Mouse (Mus musculus) hindbrain, embryonic 12.5 days (tissue): ENCODE results near the gene Atp6v0a2. TPM values are rescaled to one million over a fixed set of nuclear protein-coding genes. Genes with fewer than 3 reads are reported as not detected.

Experiments
- ATAC-seq: fragments of 200-750 bp; cut with Nextera tagmentation; 2 replicates; pipeline ENCODE4 v1.8.0; 2017; ENCODE audit warnings: moderate TSS enrichment; ENCODE audit not compliant: low FRiP score
- H3K27ac ChIP-seq: fragments of 300-500 bp; sonication (generic); 2 replicates; pipeline ENCODE4 v1.5.1; 2016; ENCODE audit warnings: mild to moderate bottlenecking
- H3K27me3 ChIP-seq: fragments of 300-500 bp; sonication (generic); 2 replicates; pipeline ENCODE4 v1.6.1; 2016; ENCODE audit warnings: mild to moderate bottlenecking
- H3K36me3 ChIP-seq: fragments of 300-500 bp; sonication (generic); 2 replicates; pipeline ENCODE4 v1.6.1; 2016; ENCODE audit warnings: mild to moderate bottlenecking
- H3K4me1 ChIP-seq: fragments of 300-500 bp; sonication (generic); 2 replicates; pipeline ENCODE4 v1.6.1; 2016
- H3K4me2 ChIP-seq: fragments of 300-500 bp; sonication (generic); replicated peaks from 2 replicates; pipeline ENCODE4 v1.6.1; 2016; ENCODE audit warnings: mild to moderate bottlenecking
- H3K4me3 ChIP-seq: fragments of 300-500 bp; sonication (generic); 2 replicates; pipeline ENCODE4 v1.5.1; 2016; ENCODE audit warnings: mild to moderate bottlenecking
- H3K9ac ChIP-seq: fragments of 300-500 bp; sonication (generic); 2 replicates; pipeline ENCODE4 v1.6.1; 2016; ENCODE audit warnings: mild to moderate bottlenecking, moderate library complexity
- H3K9me3 ChIP-seq: fragments of 300-500 bp; sonication (generic); replicated peaks from 2 replicates; pipeline ENCODE4 v1.6.1; 2016; ENCODE audit warnings: mild to moderate bottlenecking
- WGBS: fragments of 180-500 bp; shearing (Covaris S2); methylation state at CpG from one replicate; pipeline ENCODE4 v1.1.7; 2016; 5-methylcytosine and 5-hydroxymethylcytosine counted together
- polyA plus RNA-seq: library from polyadenylated mRNA; unstranded; fragments of >200 nt; fragmentation: Nextera tagmentation; extraction: Ambion mirVana; gene quantifications from 2 replicates; pipeline ENCODE4 v1.2.1, GENCODE M21; 2016

Atp6v0a2 gene
- polyA plus RNA-seq, 1 experiment from 2014 or later, result 54.5 TPM

- peaks cover 80% of the 10 kb centered on the region for H3K36me3 ChIP-seq
- H3K4me2 ChIP-seq, result no peak overlapping the region
- no peaks in the 10 kb centered on the region for H3K4me1 ChIP-seq
- no peak overlapping the region for H3K27ac ChIP-seq
- H3K27me3 ChIP-seq, result no peaks in the 10 kb centered on the region
- no peak overlapping the region for H3K9ac ChIP-seq
- no peak for ATAC-seq
- H3K4me3 ChIP-seq, result no peak overlapping the region
- WGBS, result 94% methylated on average over 5 of the region's 5 CpGs
- no peaks in the 10 kb centered on the region for H3K9me3 ChIP-seq
Measured at GRCm38 (mm10) chr5:124713741-124714140, 85.4 kb downstream of the Atp6v0a2 start.

- Histone ChIP-seq H3K4me2 (no peak overlapping the region), H3K4me3 (no peak overlapping the region), H3K36me3 (peaks cover 94% of the 10 kb centered on the region), H3K27me3 (no peaks in the 10 kb centered on the region), H3K9ac (no peak overlapping the region), H3K27ac (no peak overlapping the region), H3K9me3 (no peaks in the 10 kb centered on the region), H3K4me1 (no peaks in the 10 kb centered on the region)
- ATAC-seq, result no peak
- 92% methylated on average over 8 of the region's 8 CpGs for WGBS
Measured at GRCm38 (mm10) chr5:124715135-124715534, 86.8 kb downstream of the Atp6v0a2 start.

- no peak for ATAC-seq
Measured at GRCm38 (mm10) chr5:124717969-124718368, 89.6 kb downstream of the Atp6v0a2 start.

GRCm38 (mm10) chr5:124718396-124718795 lies 90.0 kb downstream of the Atp6v0a2 start:
- Histone ChIP-seq H3K27me3 (no peaks in the 10 kb centered on the region), H3K4me1 (no peaks in the 10 kb centered on the region), H3K4me2 (no peak overlapping the region), H3K36me3 (peaks cover 94% of the 10 kb centered on the region), H3K9ac (no peak overlapping the region), H3K4me3 (no peak overlapping the region), H3K9me3 (no peaks in the 10 kb centered on the region), H3K27ac (no peak overlapping the region)
- WGBS, result 91% methylated on average over 7 of the region's 7 CpGs
- no peak for ATAC-seq

More at GRCm38 (mm10) chr5:124717969-124718368, 89.6 kb downstream of the Atp6v0a2 start:
- Histone ChIP-seq H3K27ac (no peak overlapping the region), H3K4me1 (no peaks in the 10 kb centered on the region), H3K9ac (no peak overlapping the region), H3K4me2 (no peak overlapping the region), H3K9me3 (no peaks in the 10 kb centered on the region), H3K36me3 (peaks cover 94% of the 10 kb centered on the region), H3K4me3 (no peak overlapping the region), H3K27me3 (no peaks in the 10 kb centered on the region)
- 96% methylated on average over 11 of the region's 11 CpGs for WGBS

GRCm38 (mm10) chr5:124723125-124723524 lies 94.7 kb downstream of the Atp6v0a2 start:
- Histone ChIP-seq H3K27ac (no peak overlapping the region), H3K36me3 (peaks cover 58% of the 10 kb centered on the region), H3K27me3 (peaks cover 4% of the 10 kb centered on the region; the same call in 1 of the 2 replicates), H3K4me1 (peaks cover 8% of the 10 kb centered on the region), H3K4me3 (no peak overlapping the region), H3K9ac (no peak overlapping the region), H3K4me2 (no peak overlapping the region), H3K9me3 (no peaks in the 10 kb centered on the region)
- no peak for ATAC-seq
- 96% methylated on average over 6 of the region's 6 CpGs for WGBS

- H3K36me3 ChIP-seq, result peaks cover 39% of the 10 kb centered on the region
- no peak within 1 kb of the TSS for H3K4me3 ChIP-seq
- ATAC-seq, result peak; percentile 54; the same call in 1 of the 2 replicates
- 9% methylated on average over 29 of the region's 29 CpGs for whole genome bisulfite sequencing
- peak within 1 kb of the TSS; percentile 24 for H3K4me2 ChIP-seq
- H3K27me3 ChIP-seq, result peaks cover 4% of the 10 kb centered on the region; the same call in 1 of the 2 replicates
- H3K4me1 ChIP-seq, result peaks cover 12% of the 10 kb centered on the region
- peak within 1 kb of the TSS; percentile 14; the same call in 1 of the 2 replicates for H3K9ac ChIP-seq
- H3K9me3 ChIP-seq, result no peaks in the 10 kb centered on the region
- H3K27ac ChIP-seq, result no peak within 1 kb of the TSS
Measured at GRCm38 (mm10) chr5:124724997-124725396, 96.6 kb downstream of the Atp6v0a2 start, which contains the start of gene Dnah10. Gene Dnah10 (plus strand): TSS chr5:124725085.

- WGBS, result 16% methylated on average over 21 of the region's 21 CpGs
- no peak overlapping the region for H3K9ac ChIP-seq
- no peaks in the 10 kb centered on the region for H3K9me3 ChIP-seq
- no peaks in the 10 kb centered on the region for H3K36me3 ChIP-seq
- peak overlapping the region; percentile 22 for H3K4me3 ChIP-seq
- peak overlapping the region; percentile 45 for H3K4me2 ChIP-seq
- peaks cover 4% of the 10 kb centered on the region; the same call in 1 of the 2 replicates for H3K27me3 ChIP-seq
- no peak for ATAC-seq
- peaks cover 8% of the 10 kb centered on the region for H3K4me1 ChIP-seq
- H3K27ac ChIP-seq, result no peak overlapping the region
Measured at GRCm38 (mm10) chr5:124729662-124730206, 101.4 kb downstream of the Atp6v0a2 start.

- H3K4me3 ChIP-seq, result no peak overlapping the region
- H3K9me3 ChIP-seq, result no peaks in the 10 kb centered on the region
- 89% methylated on average over 12 of the region's 12 CpGs for WGBS
- no peak for ATAC-seq
- H3K4me1 ChIP-seq, result 0 out of 2 replicates have a peak, but pooled peaks cover 4% of the 10 kb centered on the region
- no peak overlapping the region for H3K27ac ChIP-seq
- H3K27me3 ChIP-seq, result no peaks in the 10 kb centered on the region
- no peak overlapping the region for H3K9ac ChIP-seq
- H3K4me2 ChIP-seq, result no peak overlapping the region
- no peaks in the 10 kb centered on the region for H3K36me3 ChIP-seq
Measured at GRCm38 (mm10) chr5:124733961-124734360, 105.6 kb downstream of the Atp6v0a2 start.

GRCm38 (mm10) chr5:124741898-124742599 lies 113.7 kb downstream of the Atp6v0a2 start:
- H3K4me1 ChIP-seq, result no peaks in the 10 kb centered on the region
- H3K9ac ChIP-seq, result no peak overlapping the region
- ATAC-seq, result no peak
- no peak overlapping the region for H3K4me3 ChIP-seq
- no peaks in the 10 kb centered on the region for H3K27me3 ChIP-seq
- H3K27ac ChIP-seq, result no peak overlapping the region
- WGBS, result 95% methylated on average over 21 of the region's 21 CpGs
- no peaks in the 10 kb centered on the region for H3K36me3 ChIP-seq
- H3K4me2 ChIP-seq, result no peak overlapping the region
- 0 out of 2 replicates have a peak, but pooled peaks cover 12% of the 10 kb centered on the region for H3K9me3 ChIP-seq

- no peak overlapping the region for H3K4me2 ChIP-seq
- H3K9ac ChIP-seq, result no peak overlapping the region
- 0 out of 2 replicates have a peak, but pooled peaks cover 12% of the 10 kb centered on the region for H3K9me3 ChIP-seq
- H3K4me1 ChIP-seq, result no peaks in the 10 kb centered on the region
- no peak for ATAC-seq
- H3K36me3 ChIP-seq, result no peaks in the 10 kb centered on the region
- no peak overlapping the region for H3K27ac ChIP-seq
- no peaks in the 10 kb centered on the region for H3K27me3 ChIP-seq
- no peak overlapping the region for H3K4me3 ChIP-seq
- WGBS, result 74% methylated on average over 3 of the region's 3 CpGs
Measured at GRCm38 (mm10) chr5:124743841-124744240, 115.5 kb downstream of the Atp6v0a2 start.

- 92% methylated on average over 15 of the region's 15 CpGs for WGBS
- no peaks in the 10 kb centered on the region for H3K27me3 ChIP-seq
- H3K36me3 ChIP-seq, result no peaks in the 10 kb centered on the region
- H3K4me1 ChIP-seq, result no peaks in the 10 kb centered on the region
- ATAC-seq, result no peak
- H3K4me3 ChIP-seq, result no peak overlapping the region
- no peak overlapping the region for H3K4me2 ChIP-seq
- no peak overlapping the region for H3K27ac ChIP-seq
- H3K9me3 ChIP-seq, result 0 out of 2 replicates have a peak, but pooled peaks cover 7% of the 10 kb centered on the region
- no peak overlapping the region for H3K9ac ChIP-seq
Measured at GRCm38 (mm10) chr5:124746220-124746619, 117.8 kb downstream of the Atp6v0a2 start.

- Histone ChIP-seq H3K27ac (no peak overlapping the region), H3K4me1 (no peaks in the 10 kb centered on the region), H3K9me3 (no peaks in the 10 kb centered on the region), H3K36me3 (no peaks in the 10 kb centered on the region), H3K9ac (no peak overlapping the region), H3K4me3 (no peak overlapping the region), H3K27me3 (no peaks in the 10 kb centered on the region), H3K4me2 (no peak overlapping the region)
- WGBS, result 87% methylated on average over 18 of the region's 18 CpGs
- no peak for ATAC-seq
Measured at GRCm38 (mm10) chr5:124748296-124748695, 119.9 kb downstream of the Atp6v0a2 start.
